Mouse (Mus musculus) spleen, adult 10 weeks (tissue): ENCODE measurements around the gene Cyp2d26. TPM values are rescaled to one million over a fixed set of nuclear protein-coding genes. Genes with fewer than 3 reads are reported as not detected.

Experiments used
- polyA plus RNA-seq: library from polyadenylated mRNA; stranded (reverse); fragments of 350-450 nt; fragmentation: Illumina TruSeq; extraction: RNeasy Lipid Tissue Mini Kit (QIAGEN cat#74804); gene quantifications from one replicate; pipeline ENCODE4 v1.2.3, GENCODE M21; 2015; ENCODE audit warnings: low replicate concordance; ENCODE audit not compliant: insufficient read depth

Gene Cyp2d26
- not detected for polyA plus RNA-seq

DNA sequence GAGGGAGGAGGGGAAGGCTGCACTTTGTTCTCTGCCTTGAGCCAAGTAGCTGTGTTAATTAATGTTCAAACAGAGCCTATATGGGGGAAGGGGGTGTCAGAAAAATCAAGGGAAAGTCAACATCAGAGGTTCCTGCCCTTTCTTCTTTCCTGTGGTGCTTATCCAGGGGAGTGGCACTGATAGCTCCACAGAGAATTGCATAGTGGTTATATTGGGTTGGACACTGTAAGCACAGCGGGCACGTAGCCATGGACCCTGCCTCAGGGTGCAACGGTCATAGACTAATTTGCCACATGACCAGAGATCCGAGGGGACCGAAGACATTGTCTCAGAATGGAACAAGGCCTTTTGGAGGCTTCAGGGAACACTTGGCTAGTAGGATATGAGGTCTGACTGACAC, at the start of gene Cyp2d26:
TSS of gene Cyp2d26 (minus strand) at position 18 of the 400 bp plus-strand sequence.

DNA sequence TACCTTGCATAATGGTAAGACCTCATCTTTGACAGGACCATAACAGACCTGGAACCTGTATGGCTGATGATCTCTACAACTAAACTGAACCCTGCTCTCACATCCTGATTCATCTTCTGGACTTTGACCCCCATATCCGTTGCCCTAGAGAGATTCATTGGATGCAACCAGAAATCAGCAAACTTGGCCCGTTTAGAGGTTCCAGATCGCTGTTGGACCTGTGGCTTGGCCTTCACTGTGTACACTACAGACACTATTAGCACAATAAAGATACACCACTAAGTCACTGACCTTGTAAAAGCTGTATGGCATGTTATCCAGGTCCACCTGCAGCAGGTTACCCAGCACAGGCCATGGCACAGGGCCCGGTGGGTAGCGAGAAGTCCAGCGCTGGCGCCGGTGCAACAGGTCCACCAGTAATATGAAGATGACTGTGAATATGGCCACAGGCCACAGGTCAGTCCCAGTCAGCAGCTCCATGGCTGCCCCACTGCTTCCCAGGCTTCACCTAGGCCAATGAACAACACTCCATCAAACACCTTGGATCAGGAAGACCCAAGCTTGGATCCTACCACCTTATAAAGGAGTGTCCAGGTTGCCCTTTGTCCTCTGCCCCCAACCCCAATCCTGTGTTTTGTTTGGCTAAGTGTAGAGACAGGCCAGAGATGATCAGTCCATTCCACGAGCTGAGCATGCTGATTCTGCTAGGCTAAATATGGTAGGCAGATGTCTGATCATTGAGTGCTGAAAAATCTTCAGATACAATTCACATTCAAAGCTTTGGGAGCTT, 30.3 kb downstream of the Cyp2d26 start, which contains the start of gene Cyp2d40:
TSS of gene Cyp2d40 (minus strand) at position 553 of the 790 bp plus-strand sequence.

Other genes starting within 250 kb of the Cyp2d26 start
- not detected for gene Cyp2d12, start 239.2 kb downstream of the Cyp2d26 start, polyA plus RNA-seq
- gene Cyp2d34, start 173.3 kb downstream of the Cyp2d26 start, polyA plus RNA-seq: not detected
- not detected for gene Cyp2d40, start 30.1 kb downstream of the Cyp2d26 start, polyA plus RNA-seq
- gene Tcf20, start 193.6 kb upstream of the Cyp2d26 start, polyA plus RNA-seq: 42.0 TPM
- gene Nfam1, start 239.0 kb upstream of the Cyp2d26 start, polyA plus RNA-seq: 40.5 TPM